In the genomic region with DNA sequence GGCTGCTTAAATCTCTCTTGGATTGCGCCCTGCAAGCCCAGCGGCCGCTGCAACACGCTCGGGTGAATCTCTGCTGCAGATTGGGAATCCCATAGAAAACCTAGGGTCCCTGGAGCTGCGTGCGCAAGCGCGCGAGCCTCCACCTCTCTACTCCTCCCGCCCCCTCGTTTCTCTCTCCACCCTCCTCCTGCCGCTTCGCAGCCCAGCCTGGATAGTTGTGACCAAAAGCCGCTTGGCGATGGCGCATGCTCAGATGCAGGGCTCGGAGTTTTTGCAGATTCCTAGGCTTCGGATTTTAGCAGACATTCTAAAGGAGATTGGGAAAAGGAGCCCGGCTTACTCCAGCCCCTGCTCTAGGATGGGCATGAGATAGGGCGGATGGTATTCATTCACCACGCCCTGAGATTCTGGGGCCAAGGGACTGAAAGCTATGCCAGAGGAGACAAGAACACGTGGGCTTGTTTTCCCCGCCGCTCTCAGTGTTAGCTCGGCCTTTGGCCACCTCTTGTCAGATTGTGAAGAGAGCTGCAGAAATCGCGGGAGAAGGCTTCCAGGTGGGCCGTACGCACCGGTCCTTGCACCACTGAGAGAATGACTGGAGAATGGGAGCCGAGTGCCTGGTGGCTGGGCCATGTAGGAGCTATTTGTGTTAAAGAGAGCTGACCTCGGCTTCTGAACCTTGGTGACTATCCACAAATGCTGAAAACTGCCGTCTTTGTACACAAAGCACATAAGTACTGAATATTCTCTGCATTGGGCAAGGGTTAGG, we compare ENCODE assay signal across 8 mouse cellular contexts. TPM values are rescaled to one million over a fixed set of nuclear protein-coding genes. Genes with fewer than 3 reads are reported as not detected.
A peak's percentile ranks its signal among the peaks of the same experiment; 100 is the strongest.
DNase-seq lines count a peak whose midpoint lies in the region; ATAC-seq and TF ChIP-seq lines count a peak whose summit lies in the region.

Gene Vsnl1, minus strand, starts transcription at position 117 of the 769 bp plus-strand sequence.

- peak; percentile 86 to 87 for DNase-seq in adrenal gland, postnatal 36 days
- peak; percentile 15 to 26 for DNase-seq in heart, adult 9 months (ENCODE audit: low spot score in 2 of 2)
- DNase-seq in midbrain, postnatal 0 days (ENCODE audit: low spot score): peak; percentile 96
- no peak for DNase-seq in MN1 (ENCODE audit: low spot score)

- H3K4me2 ChIP-seq in embryonic facial prominence, embryonic 13.5 days: peak within 1 kb of the TSS; percentile 74
- peak within 1 kb of the TSS; percentile 69 for H3K4me2 ChIP-seq in kidney, embryonic 14.5 days (replicated peaks; ENCODE audit: low read depth, low read length)
- H3K4me2 ChIP-seq in limb, embryonic 12.5 days: peak within 1 kb of the TSS; percentile 71
- H3K4me2 ChIP-seq in midbrain, postnatal 0 days (ENCODE audit: low read depth, low read length, poor library complexity, severe bottlenecking): peak within 1 kb of the TSS; percentile 71

- no peak for TF ChIP-seq CTCF in midbrain, postnatal 0 days (IDR thresholded peaks at IDR 0.05)
- no peak for TF ChIP-seq CTCF in testis, adult 2 months (IDR thresholded peaks at IDR 0.05; ENCODE audit: control insufficient read depth, insufficient read depth, insufficient replicate concordance, low read depth, low read length)

- peaks cover 24% of the 10 kb centered on the region for H3K4me1 ChIP-seq in embryonic facial prominence, embryonic 13.5 days
- H3K4me1 ChIP-seq in kidney, embryonic 14.5 days (ENCODE audit: control insufficient read depth, insufficient read depth, low read length): no peaks in the 10 kb centered on the region
- peaks cover 8% of the 10 kb centered on the region; the same call in 1 of the 2 replicates for H3K4me1 ChIP-seq in limb, embryonic 12.5 days (replicated peaks)
- 0 out of 2 replicates have a peak, but pooled peaks cover 5% of the 10 kb centered on the region for H3K4me1 ChIP-seq in midbrain, postnatal 0 days (ENCODE audit: insufficient read depth, low read length)
- peaks cover 4% of the 10 kb centered on the region; the same call in 1 of the 2 replicates for H3K4me1 ChIP-seq in testis, adult 2 months (ENCODE audit: control insufficient read depth, insufficient read depth, low read length)

- H3K27me3 ChIP-seq in embryonic facial prominence, embryonic 13.5 days: peaks cover 40% of the 10 kb centered on the region
- peaks cover 13% of the 10 kb centered on the region for H3K27me3 ChIP-seq in kidney, embryonic 14.5 days (ENCODE audit: control insufficient read depth, insufficient read depth, low read length)
- H3K27me3 ChIP-seq in limb, embryonic 12.5 days: peaks cover 43% of the 10 kb centered on the region
- no peaks in the 10 kb centered on the region for H3K27me3 ChIP-seq in midbrain, postnatal 0 days (ENCODE audit: insufficient read depth, low read length)
- no peaks in the 10 kb centered on the region for H3K27me3 ChIP-seq in testis, adult 2 months (ENCODE audit: control insufficient read depth, insufficient read depth, low read length)

- peak within 1 kb of the TSS; percentile 68 for H3K9ac ChIP-seq in embryonic facial prominence, embryonic 13.5 days
- peak within 1 kb of the TSS; percentile 29; the same call in 1 of the 2 replicates for H3K9ac ChIP-seq in kidney, embryonic 14.5 days (ENCODE audit: low read depth, low read length)
- H3K9ac ChIP-seq in limb, embryonic 12.5 days (replicated peaks): peak within 1 kb of the TSS; percentile 37; the same call in 1 of the 2 replicates
- peak within 1 kb of the TSS; percentile 67 for H3K9ac ChIP-seq in midbrain, postnatal 0 days (replicated peaks; ENCODE audit: low read length, poor library complexity, severe bottlenecking)

- peak; percentile 88 for ATAC-seq in embryonic facial prominence, embryonic 13.5 days (ENCODE audit: insufficient number of reproducible peaks, insufficient read depth, low FRiP score, low TSS enrichment, low read depth)
- peak; percentile 96 for ATAC-seq in kidney, embryonic 14.5 days (ENCODE audit: low FRiP score, low TSS enrichment)
- ATAC-seq in limb, embryonic 12.5 days (ENCODE audit: insufficient number of reproducible peaks, insufficient read depth, low FRiP score, low TSS enrichment, low read depth): peak; percentile 88
- ATAC-seq in midbrain, postnatal 0 days (ENCODE audit: low FRiP score): peak; percentile 95

- no peaks in the 10 kb centered on the region for H3K36me3 ChIP-seq in embryonic facial prominence, embryonic 13.5 days
- H3K36me3 ChIP-seq in kidney, embryonic 14.5 days (ENCODE audit: control insufficient read depth, insufficient read depth, low read length): no peaks in the 10 kb centered on the region
- no peaks in the 10 kb centered on the region for H3K36me3 ChIP-seq in limb, embryonic 12.5 days
- no peaks in the 10 kb centered on the region for H3K36me3 ChIP-seq in midbrain, postnatal 0 days (ENCODE audit: insufficient read depth, low read length)
- H3K36me3 ChIP-seq in testis, adult 2 months (ENCODE audit: control insufficient read depth, insufficient read depth, low read length): no peaks in the 10 kb centered on the region

- no peaks in the 10 kb centered on the region for H3K9me3 ChIP-seq in embryonic facial prominence, embryonic 13.5 days
- H3K9me3 ChIP-seq in kidney, embryonic 14.5 days (ENCODE audit: control insufficient read depth, low read length): no peaks in the 10 kb centered on the region
- no peaks in the 10 kb centered on the region for H3K9me3 ChIP-seq in limb, embryonic 12.5 days
- H3K9me3 ChIP-seq in midbrain, postnatal 0 days (ENCODE audit: low read length): no peaks in the 10 kb centered on the region

- no peak within 1 kb of the TSS for H3K27ac ChIP-seq in embryonic facial prominence, embryonic 13.5 days
- H3K27ac ChIP-seq in kidney, embryonic 14.5 days (ENCODE audit: low read depth, low read length): no peak within 1 kb of the TSS
- no peak within 1 kb of the TSS for H3K27ac ChIP-seq in limb, embryonic 12.5 days
- peak within 1 kb of the TSS; percentile 85 for H3K27ac ChIP-seq in midbrain, postnatal 0 days (ENCODE audit: low read depth, low read length)
- H3K27ac ChIP-seq in testis, adult 2 months (ENCODE audit: control insufficient read depth, insufficient read depth, low read depth, low read length): no peak within 1 kb of the TSS

- 4% methylated on average over 34 of the region's 34 CpGs for WGBS in embryonic facial prominence, embryonic 13.5 days
- WGBS in kidney, embryonic 14.5 days: 2% methylated on average over 34 of the region's 34 CpGs
- 4% methylated on average over 34 of the region's 34 CpGs for WGBS in limb, embryonic 12.5 days
- WGBS in midbrain, postnatal 0 days: 3% methylated on average over 34 of the region's 34 CpGs

- peak within 1 kb of the TSS; percentile 47 for H3K4me3 ChIP-seq in embryonic facial prominence, embryonic 13.5 days
- peak within 1 kb of the TSS; percentile 39 for H3K4me3 ChIP-seq in kidney, embryonic 14.5 days (ENCODE audit: low read length)
- peak within 1 kb of the TSS; percentile 43 for H3K4me3 ChIP-seq in limb, embryonic 12.5 days (replicated peaks)
- peak within 1 kb of the TSS; percentile 55 for H3K4me3 ChIP-seq in midbrain, postnatal 0 days (ENCODE audit: low read depth, low read length)
- H3K4me3 ChIP-seq in testis, adult 2 months (ENCODE audit: control insufficient read depth, low read depth, low read length): peak within 1 kb of the TSS; percentile 14

- no peak for TF ChIP-seq POLR2A in testis, adult 2 months (IDR thresholded peaks at IDR 0.05; ENCODE audit: control insufficient read depth, low read depth, low read length)

RNA-seq across cellular contexts. Expression of gene Vsnl1, which starts in this region (rescaled TPM):
- 10 to 100 TPM; 32.4 to 53.0 TPM for total RNA-seq in adrenal gland, postnatal 36 days (2021)
- 2.9 and 5.0 TPM in 2 replicates for polyA plus RNA-seq in embryonic facial prominence, embryonic 13.5 days (2015; fragmentation: Nextera tagmentation; extraction: Ambion mirVana)
- 1.9 and 2.8 TPM in 2 replicates for polyA plus RNA-seq in kidney, embryonic 14.5 days (2014; fragmentation: Nextera tagmentation; extraction: Ambion mirVana)
- polyA plus RNA-seq in limb, embryonic 12.5 days (2016; fragmentation: Nextera tagmentation; extraction: Ambion mirVana): 0.53 and 1.0 TPM in 2 replicates
- total RNA-seq in midbrain, postnatal 0 days (2014; rRNA removed): 208 and 234 TPM in 2 replicates
- polyA plus RNA-seq in midbrain, postnatal 0 days (2015; fragmentation: Nextera tagmentation; extraction: Ambion mirVana): 286 and 288 TPM in 2 replicates
- polyA plus RNA-seq in testis, adult 2 months (2012; rRNA removed): not detected in 2 replicates

Comparison
In these comparisons a context has a peak if more than half of its experiments do, and no peak if none do; other contexts are left out.
1. RNA of gene Vsnl1 (polyA plus RNA-seq): 286 to 288 TPM in midbrain, postnatal 0 days; 2.9 to 5.0 TPM in embryonic facial prominence, embryonic 13.5 days, 1.9 to 2.8 TPM in kidney, embryonic 14.5 days, 0.53 to 1.0 TPM in limb, embryonic 12.5 days and not detected in testis, adult 2 months; every median in the first group is over 10 times any median in the second.
2. Peak in every context shown above with its lines, with median percentiles within 50 percentile points of each other: ATAC-seq, H3K4me2 ChIP-seq, H3K4me3 ChIP-seq and H3K9ac ChIP-seq.